Comparison of ENCODE assay signal across 17 mouse cellular contexts in the genomic region with DNA sequence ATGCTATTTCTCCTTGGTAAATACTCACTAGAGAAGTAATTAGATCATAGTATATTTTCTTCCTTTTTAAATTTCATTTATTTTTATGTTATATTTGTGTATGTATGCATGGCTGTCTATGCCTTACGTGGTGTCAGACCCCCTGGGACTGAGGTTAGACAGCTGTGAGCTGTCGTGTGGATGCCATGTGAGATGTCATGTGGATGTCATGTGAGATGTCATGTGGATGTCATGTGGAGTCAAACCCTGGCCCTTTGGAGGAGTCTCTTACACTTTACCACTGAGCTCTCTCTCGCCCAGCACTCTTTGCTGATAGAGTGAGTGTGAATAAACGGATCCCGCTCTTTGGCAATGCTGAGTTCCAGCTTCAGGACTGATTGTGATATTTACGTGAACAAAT.
"Had no signal": no experiment of that assay in that cellular context is flagged by ENCODE, and none has a peak within 500 bp of the region (broad histone marks: within the 10 kb centered on the region; RNA-seq: fewer than 3 reads in every experiment).

No protein-coding gene starts in this region.

- H3K4me2 ChIP-seq: liver, embryonic 15.5 days; lung, embryonic 15.5 days; midbrain, embryonic 12.5 days; neural tube, embryonic 13.5 days had no signal

- H3K4me3 ChIP-seq: liver, embryonic 15.5 days; lung, embryonic 15.5 days; midbrain, embryonic 10.5 days; midbrain, embryonic 12.5 days; myocyte; neural tube, embryonic 13.5 days had no signal

- ATAC-seq: liver, postnatal 0 days; lung, postnatal 0 days; midbrain, embryonic 16.5 days had no signal

- H3K9me3 ChIP-seq: liver, embryonic 15.5 days; lung, embryonic 15.5 days; midbrain, embryonic 10.5 days; midbrain, embryonic 12.5 days; neural tube, embryonic 13.5 days had no signal

- DNase-seq: liver, postnatal 0 days; lung, adult 2 months; lung, postnatal 14 days; lung, postnatal 36 days; midbrain, embryonic 14.5 days; right cerebral cortex, postnatal 14 days; thymus, adult 18-20 months; thymus, postnatal 14 days; thymus, postnatal 36 days had no signal

- H3K27me3 ChIP-seq: liver, embryonic 15.5 days; lung, embryonic 15.5 days; midbrain, embryonic 12.5 days; neural tube, embryonic 13.5 days had no signal

- H3K9ac ChIP-seq: liver, embryonic 15.5 days; liver, postnatal 0 days; lung, embryonic 15.5 days; midbrain, embryonic 12.5 days; neural tube, embryonic 13.5 days had no signal

- H3K4me1 ChIP-seq: liver, embryonic 15.5 days; lung, embryonic 15.5 days; midbrain, embryonic 10.5 days; midbrain, embryonic 12.5 days; neural tube, embryonic 13.5 days had no signal

- H3K27ac ChIP-seq: liver, embryonic 15.5 days; lung, embryonic 15.5 days; midbrain, embryonic 10.5 days; midbrain, embryonic 12.5 days; neural tube, embryonic 13.5 days had no signal
